ENCODE assay signal across 19 mouse cellular contexts in the genomic region with DNA sequence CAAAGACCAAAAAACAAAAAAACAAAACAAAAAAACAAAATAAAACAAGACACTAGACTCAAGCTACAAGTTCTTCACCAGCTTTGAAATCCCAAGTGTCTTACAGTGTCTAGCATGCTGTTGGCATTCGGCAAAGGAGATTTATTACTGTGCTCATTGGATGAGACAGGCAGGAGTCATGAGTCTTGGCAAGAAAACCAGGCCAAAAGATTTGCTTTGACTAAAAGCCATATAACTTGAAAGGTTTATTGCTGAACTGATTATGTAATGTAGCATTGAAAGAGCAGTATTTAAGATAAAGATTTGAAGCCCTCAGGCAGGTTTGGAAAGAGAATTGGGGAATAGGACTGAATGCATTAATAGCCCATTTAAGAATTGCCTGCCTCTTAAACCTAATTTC.
DNase-seq lines count a peak whose midpoint lies in the region; ATAC-seq and TF ChIP-seq lines count a peak whose summit lies in the region.
"Had no signal": no experiment of that assay in that cellular context is flagged by ENCODE, and none has a peak within 500 bp of the region (broad histone marks: within the 10 kb centered on the region; RNA-seq: fewer than 3 reads in every experiment).

No protein-coding gene starts in this region.

- H3K9ac ChIP-seq in hindbrain, postnatal 0 days (replicated peaks; ENCODE audit: low read length), result no peak overlapping the region
- no peak overlapping the region for H3K9ac ChIP-seq in hindbrain, embryonic 16.5 days (ENCODE audit: low read depth, low read length)
- H3K9ac ChIP-seq: heart, embryonic 15.5 days; hindbrain, embryonic 13.5 days; limb, embryonic 15.5 days; liver, embryonic 14.5 days; lung, embryonic 14.5 days; midbrain, embryonic 13.5 days had no signal

- no peak overlapping the region for H3K4me3 ChIP-seq in hindbrain, postnatal 0 days (ENCODE audit: low read length)
- no peak overlapping the region for H3K4me3 ChIP-seq in hindbrain, embryonic 16.5 days (ENCODE audit: low read length)
- H3K4me3 ChIP-seq: heart, embryonic 15.5 days; hindbrain, embryonic 13.5 days; limb, embryonic 15.5 days; midbrain, embryonic 13.5 days had no signal

- peak; percentile 3 for DNase-seq in hindbrain, postnatal 0 days (ENCODE audit: low spot score)
- DNase-seq in 3T3-L1 (ENCODE audit: low read depth, low spot score) (peak; percentile 1), NIH3T3 (ENCODE audit: low read depth) (peak; percentile 1)
- DNase-seq in fat pad, adult 2 months (ENCODE audit: extremely low read depth, low read depth, low spot score), result peak; percentile 72
- no peak for DNase-seq in left cerebral cortex, adult 8-10 months (ENCODE audit: low spot score in 2 of 2)
- DNase-seq in Muller cell, postnatal 12 days (ENCODE audit: inconsistent ontology term), result no peak
- DNase-seq: cerebellum, adult 8-10 months; heart, postnatal 36 days; kidney, adult 8-10 months; kidney, postnatal 36 days; layer of hippocampus, postnatal 36 days; lung, embryonic 14.5 days; spleen, adult 18-20 months had no signal

- H3K9me3 ChIP-seq in hindbrain, postnatal 0 days (ENCODE audit: low read length), result no peaks in the 10 kb centered on the region
- no peaks in the 10 kb centered on the region for H3K9me3 ChIP-seq in hindbrain, embryonic 16.5 days (ENCODE audit: control insufficient read depth, low read length)
- H3K9me3 ChIP-seq: heart, embryonic 15.5 days; hindbrain, embryonic 13.5 days; limb, embryonic 15.5 days; midbrain, embryonic 13.5 days had no signal

- 78% methylated on average over 1 of the region's 1 CpGs for WGBS in hindbrain, postnatal 0 days
- 79% methylated on average over 1 of the region's 1 CpGs for WGBS in hindbrain, embryonic 16.5 days

- no peak overlapping the region for H3K27ac ChIP-seq in hindbrain, postnatal 0 days
- no peak overlapping the region for H3K27ac ChIP-seq in hindbrain, embryonic 16.5 days (ENCODE audit: low read depth, low read length)
- H3K27ac ChIP-seq: heart, embryonic 15.5 days; hindbrain, embryonic 13.5 days; limb, embryonic 15.5 days; liver, embryonic 14.5 days; midbrain, embryonic 13.5 days had no signal

- no peak overlapping the region for H3K4me2 ChIP-seq in hindbrain, postnatal 0 days (ENCODE audit: low read depth, low read length)
- H3K4me2 ChIP-seq in hindbrain, embryonic 16.5 days (ENCODE audit: low read length), result no peak overlapping the region
- H3K4me2 ChIP-seq: heart, embryonic 15.5 days; hindbrain, embryonic 13.5 days; limb, embryonic 15.5 days; lung, embryonic 14.5 days; midbrain, embryonic 13.5 days had no signal

- H3K36me3 ChIP-seq in hindbrain, postnatal 0 days (ENCODE audit: insufficient read depth, low read length), result no peaks in the 10 kb centered on the region
- H3K36me3 ChIP-seq in hindbrain, embryonic 16.5 days (ENCODE audit: control insufficient read depth, insufficient read depth, low read length), result no peaks in the 10 kb centered on the region
- H3K36me3 ChIP-seq: heart, embryonic 15.5 days; hindbrain, embryonic 13.5 days; limb, embryonic 15.5 days; midbrain, embryonic 13.5 days had no signal

- no peaks in the 10 kb centered on the region for H3K4me1 ChIP-seq in hindbrain, postnatal 0 days (ENCODE audit: insufficient read depth, low read length)
- no peaks in the 10 kb centered on the region for H3K4me1 ChIP-seq in hindbrain, embryonic 16.5 days (ENCODE audit: control insufficient read depth, insufficient read depth, low read depth, low read length)
- H3K4me1 ChIP-seq: heart, embryonic 15.5 days; hindbrain, embryonic 13.5 days; limb, embryonic 15.5 days; midbrain, embryonic 13.5 days had no signal

- TF ChIP-seq CTCF in hindbrain, postnatal 0 days (IDR thresholded peaks at IDR 0.05; ENCODE audit: low read depth), result no peak

- H3K27me3 ChIP-seq in hindbrain, postnatal 0 days (ENCODE audit: insufficient read depth, low read length), result no peaks in the 10 kb centered on the region
- no peaks in the 10 kb centered on the region for H3K27me3 ChIP-seq in hindbrain, embryonic 16.5 days (replicated peaks; ENCODE audit: control insufficient read depth, insufficient read depth, low read length)
- H3K27me3 ChIP-seq: heart, embryonic 15.5 days; hindbrain, embryonic 13.5 days; limb, embryonic 15.5 days; midbrain, embryonic 13.5 days had no signal

- ATAC-seq in hindbrain, postnatal 0 days, result no peak
- ATAC-seq in hindbrain, embryonic 16.5 days, result no peak
- ATAC-seq: midbrain, embryonic 13.5 days had no signal

Comparison
In these comparisons a context has a peak if more than half of its experiments do, and no peak if none do; other contexts are left out.
1. DNase-seq: peak in hindbrain, postnatal 0 days (single experiment), 3T3-L1 (single experiment), NIH3T3 (single experiment) and fat pad, adult 2 months (single experiment); none in left cerebral cortex, adult 8-10 months (0 of 2) and Muller cell, postnatal 12 days (single experiment).